Mouse (Mus musculus): ENCODE data around the gene Srsf1.

GRCm38 (mm10) chr11:88028193-88028684, 18.9 kb upstream of the Srsf1 start:
- no peak for TF ChIP-seq CTCF (IDR thresholded peaks at IDR 0.05; ENCODE audit: borderline replicate concordance, extremely low read depth, insufficient read depth, insufficient read length)
- no peak for TF ChIP-seq POLR2A (IDR thresholded peaks at IDR 0.05; ENCODE audit: borderline replicate concordance, extremely low read depth, insufficient read depth, insufficient read length, poor library complexity, severe bottlenecking)

All from brain, embryonic 14.5 days (tissue).